Mouse (Mus musculus) gastrocnemius, adult 8-10 months (tissue): ENCODE data around the gene Fastkd3. TPM values are rescaled to one million over a fixed set of nuclear protein-coding genes. Genes with fewer than 3 reads are reported as not detected.
"Not testable (repeated sequence)": the region's sequence is repeated elsewhere in the genome, so short reads cannot be mapped to it uniquely, and the experiment has no call there.

Experiments
- DNase-seq, 2 experiments: peaks; one replicate each; pipeline ENCODE4 v3.0.0; 2022; ENCODE audit warnings: low spot score in 2 of 2
- total RNA-seq, 4 experiments: library from RNA; stranded (reverse); gene quantifications; 2 replicates each; pipeline ENCODE4 v1.2.4; 2022

The Fastkd3 gene
- total RNA-seq: 10 to 100 TPM in 3 of 4 experiments, 1 to 10 TPM in 1; 8.5 to 12.2 (median 10.8) TPM

DNA sequence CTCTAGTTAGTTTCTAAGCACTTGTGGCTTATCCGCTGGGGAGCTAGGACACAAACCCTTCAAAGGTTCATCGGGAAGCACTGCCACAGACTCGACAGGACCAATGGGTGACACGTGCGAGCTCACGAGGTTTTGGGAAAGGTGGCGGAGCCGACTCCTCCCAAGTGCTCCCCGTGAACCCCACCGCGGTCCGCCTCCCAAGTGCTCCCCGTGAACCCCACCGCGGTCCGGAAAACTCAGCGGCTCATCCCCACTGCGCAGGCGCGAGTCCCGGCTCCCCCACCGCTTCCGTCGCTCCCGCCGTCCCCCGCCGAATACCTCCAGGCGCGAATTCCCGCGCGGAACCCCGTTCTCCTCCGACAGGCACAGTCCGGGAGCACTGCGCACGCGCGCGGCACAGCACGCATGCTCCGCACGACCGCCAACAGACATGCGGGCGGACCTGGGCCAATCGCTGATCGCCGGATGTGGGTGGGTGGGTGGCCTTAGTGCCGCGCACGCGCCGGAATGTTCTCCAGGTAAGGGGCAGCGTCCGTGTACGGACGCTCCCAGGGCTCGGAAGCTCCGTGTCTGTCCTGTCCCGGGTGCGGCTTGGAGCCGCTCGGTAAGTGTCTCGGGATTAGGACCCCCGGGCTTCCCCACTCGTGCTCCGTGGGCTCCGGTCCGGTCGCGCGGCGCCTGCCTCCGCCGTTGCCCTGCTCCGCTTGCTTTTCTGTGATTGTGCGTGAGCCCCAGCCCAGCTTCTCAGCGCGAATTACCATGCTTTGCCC, at the start of gene Fastkd3, which contains the start of gene Mtrr:
Fastkd3 (plus strand) TSS at position 488 of the 770 bp plus-strand sequence.
Mtrr (minus strand) TSS at position 403 of the 770 bp plus-strand sequence.
- DNase-seq: peak; percentile 90 to 95

DNA sequence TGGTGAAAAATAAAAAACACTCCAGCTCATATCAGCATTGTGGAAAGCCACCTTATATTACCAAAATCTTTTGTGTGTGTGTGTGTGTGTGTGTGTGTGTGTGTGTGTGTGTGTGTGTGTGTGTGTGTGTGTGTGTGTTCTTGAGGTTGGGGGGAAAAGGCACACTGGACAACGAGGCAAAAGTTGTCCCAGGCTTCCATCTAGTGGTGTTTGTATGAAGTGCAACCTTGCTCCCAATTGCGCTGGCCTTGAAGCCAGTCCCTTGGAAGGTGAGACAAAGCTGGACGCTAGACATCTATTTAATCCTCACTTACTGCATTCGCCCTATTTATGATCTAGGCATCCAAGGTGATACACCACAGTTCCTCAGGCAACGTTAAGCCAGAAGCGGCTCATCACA, 28.6 kb upstream of the Fastkd3 start:
- DNase-seq: not testable (repeated sequence)

DNA sequence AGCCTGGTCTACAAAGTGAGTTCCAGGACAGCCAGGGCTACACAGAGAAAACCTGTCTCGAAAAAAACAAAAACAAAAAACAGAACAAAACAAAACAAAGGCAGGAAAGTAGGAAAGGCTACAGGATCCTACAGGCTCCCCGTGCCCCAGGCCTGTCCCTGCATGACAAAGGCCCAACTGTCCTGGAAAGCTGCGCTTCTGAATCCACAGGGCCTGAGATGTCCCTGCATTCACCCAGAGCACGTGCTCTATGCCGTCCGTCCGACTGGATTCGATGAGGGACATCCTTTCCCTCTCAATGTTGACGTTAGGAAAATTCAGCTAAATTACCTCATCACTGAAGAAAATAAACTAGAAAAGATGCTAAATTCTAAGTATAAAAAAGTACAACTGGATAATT, 13.9 kb upstream of the Fastkd3 start:
- no peak for DNase-seq

DNA sequence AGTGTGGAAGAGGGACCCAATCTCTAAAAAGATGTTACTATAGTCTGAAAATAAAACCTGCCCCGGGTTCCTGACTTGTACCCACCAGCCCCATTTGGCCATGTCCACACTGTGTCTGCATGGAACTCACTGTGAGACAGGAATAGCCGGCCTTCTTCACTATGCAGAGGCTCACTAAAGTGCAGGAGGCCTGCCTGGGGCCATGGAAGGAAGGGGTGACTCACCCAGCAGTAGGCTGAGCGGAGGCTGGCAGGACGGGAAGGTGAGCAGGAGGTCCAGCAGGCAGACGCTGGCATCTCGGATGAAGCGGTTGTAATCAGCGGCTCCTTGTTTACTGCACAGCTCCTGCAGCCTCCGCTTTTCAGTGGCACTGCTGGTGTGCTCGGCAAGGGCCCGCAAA, 13.5 kb upstream of the Fastkd3 start:
- DNase-seq: no peak

DNA sequence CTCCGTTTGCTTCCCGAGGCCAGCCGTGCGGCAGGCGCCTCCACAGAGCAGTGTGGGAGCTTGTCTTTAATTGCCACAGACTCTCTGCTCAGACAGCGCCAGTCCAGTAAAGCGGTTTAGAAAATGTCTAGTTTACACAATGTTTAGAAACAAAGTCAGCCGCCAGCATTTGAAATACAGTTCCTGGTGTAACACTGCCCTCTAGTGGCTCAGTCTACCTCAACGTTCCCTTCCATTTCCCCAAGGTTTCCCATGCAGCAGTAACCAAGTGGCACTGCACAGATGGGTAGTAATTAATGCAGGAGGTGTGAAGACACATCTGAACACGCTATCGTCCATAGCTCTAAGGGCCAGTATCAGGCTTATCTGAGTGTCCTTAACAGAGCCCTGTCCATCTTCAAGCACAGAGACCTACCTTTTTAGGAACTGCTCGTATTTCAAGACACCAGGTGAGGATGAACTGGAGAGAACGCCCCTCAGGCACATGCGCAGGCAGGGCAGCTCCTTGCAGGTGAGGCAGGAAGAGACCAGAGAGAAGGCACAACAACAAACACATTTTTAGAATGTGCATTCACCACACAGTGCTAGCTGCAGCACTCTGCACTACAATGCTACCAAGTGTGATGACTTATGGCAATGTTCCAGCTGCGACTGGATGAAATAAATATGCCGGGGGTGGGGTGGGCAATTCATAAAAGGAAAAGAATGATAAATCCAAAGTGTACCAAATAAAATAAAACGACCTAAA, 12.3 kb upstream of the Fastkd3 start:
- DNase-seq: no peak

DNA sequence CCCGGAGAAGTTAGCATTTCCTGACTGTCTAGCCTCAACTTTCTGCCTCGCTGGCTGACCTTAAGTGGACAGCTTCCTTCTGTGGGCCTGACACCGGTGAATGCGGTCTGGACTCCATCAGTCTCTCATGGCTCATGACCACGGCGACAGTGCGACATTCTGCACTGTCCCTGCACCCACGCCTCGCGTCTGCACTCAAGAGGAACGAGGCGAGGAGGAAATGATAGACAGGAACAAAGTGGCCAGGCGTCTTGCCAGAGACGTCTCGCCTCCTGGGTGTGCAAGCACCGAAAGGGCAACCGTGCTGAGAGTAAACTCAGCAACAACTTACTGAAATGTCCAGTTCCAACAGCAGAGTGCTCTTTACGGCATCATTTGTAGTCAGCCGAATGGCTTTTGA, 9.8 kb upstream of the Fastkd3 start:
- no peak for DNase-seq

DNA sequence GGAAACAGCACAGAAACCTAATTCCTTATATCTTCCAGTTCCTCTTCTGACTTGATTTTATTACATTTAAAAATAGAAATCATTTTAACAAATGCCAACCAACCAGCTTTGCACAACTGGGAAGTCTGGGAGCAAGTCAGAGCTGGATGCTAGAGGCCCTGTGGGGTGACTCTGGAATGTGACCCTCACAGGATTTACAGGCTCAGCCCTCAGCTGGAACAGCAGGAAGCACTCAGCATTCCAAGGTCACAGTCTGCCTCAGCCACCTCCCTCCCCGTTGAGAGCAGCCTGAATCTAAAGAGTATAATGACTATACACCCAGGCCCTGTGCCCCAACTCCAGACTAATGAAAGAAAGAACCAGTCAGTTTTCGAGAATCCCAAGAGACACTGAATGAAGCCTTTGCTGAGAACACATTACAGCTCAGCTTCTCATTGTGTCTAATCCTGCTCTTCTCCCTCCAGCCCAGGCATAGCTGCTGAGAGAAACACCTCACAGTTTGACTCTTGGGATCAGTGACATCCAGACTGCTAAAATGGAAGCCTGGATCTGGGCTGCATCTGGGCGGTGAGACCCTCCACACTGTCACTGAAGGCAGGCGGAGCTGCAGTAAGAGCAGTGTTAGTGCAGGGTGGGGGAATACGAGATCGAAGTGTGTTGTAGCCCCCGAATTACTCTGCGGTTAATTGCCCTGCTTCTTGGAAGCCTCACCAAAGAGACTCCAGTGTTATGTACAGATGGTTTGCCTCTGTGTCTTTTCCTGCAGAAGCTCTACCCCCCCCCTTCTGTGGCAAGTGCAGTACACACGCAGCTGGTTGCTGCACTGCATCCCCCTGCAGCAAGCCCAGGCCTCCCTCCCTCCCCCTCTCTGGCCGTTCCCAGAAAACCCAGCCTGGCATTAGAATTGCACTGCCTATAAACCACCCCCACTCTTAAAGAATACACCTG, 8.8 kb upstream of the Fastkd3 start:
- no peak for DNase-seq

DNA sequence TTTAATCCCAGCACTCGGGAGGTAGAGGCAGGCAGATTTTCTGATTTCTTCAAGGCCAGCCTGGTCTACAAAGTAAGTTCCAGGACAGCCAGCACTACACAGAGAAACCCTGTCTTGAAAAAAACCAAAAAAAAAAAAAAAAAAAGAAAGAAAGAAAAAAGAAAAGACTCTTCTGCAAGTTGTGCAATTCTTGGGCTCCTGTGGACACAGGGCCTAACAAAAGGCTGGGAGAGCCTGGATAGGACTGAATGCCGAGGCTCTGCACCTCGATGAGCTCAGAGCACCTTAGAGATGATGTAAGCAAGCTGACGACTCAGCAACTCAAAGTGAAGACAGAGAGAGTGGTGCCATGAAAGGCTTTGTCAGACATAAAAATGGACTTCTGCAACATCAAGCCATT, 7.6 kb upstream of the Fastkd3 start:
- DNase-seq: no peak

DNA sequence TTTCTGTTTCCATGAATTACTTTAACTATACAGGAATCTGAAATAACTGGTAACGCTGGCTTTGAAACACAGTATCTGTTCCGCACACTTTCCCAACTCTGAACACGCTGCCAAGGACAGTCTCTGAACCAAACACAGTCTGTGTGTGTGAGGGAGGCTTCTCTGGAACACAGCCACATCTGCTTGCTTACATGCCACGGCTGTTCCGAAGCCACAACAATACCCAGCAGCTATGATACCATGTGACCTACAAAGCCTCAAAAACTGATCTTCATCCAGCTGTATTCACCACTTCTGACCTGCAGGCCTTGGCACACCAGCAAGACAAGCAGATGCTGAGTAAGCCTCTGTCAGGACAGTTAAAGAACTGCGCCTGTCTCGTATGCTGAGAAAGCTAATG, 4.1 kb upstream of the Fastkd3 start:
- no peak for DNase-seq

DNA sequence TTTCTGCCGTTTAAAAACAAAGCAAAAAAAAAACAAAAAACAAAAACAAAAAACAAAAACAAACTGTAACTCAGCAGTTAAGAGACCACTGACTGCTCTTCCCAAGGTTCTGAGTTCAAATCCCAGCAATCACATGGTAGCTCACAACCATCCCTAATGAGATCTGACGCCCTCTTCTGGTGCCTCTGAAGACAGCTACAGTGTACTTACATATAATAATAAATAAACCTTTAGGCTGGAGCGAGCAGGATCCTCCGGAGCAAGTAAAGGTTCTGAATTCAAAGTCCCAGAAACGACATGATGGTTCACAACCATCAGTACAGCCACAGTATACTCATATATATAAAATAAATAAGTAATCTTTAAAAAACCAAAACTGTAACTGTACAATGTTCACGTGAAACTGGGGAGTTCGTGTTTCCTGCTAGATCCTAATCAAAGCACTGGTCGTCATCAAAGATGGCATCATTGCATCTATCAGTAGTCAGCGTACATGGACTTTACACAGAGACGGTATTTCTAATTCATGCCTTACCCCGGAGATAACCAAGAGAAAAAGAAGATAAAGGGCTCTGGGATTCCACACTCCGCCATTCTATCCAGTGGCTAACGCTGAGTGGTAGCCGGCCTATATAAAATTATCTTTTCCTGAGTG, 821 bp upstream of the Fastkd3 start:
- DNase-seq: no peak

DNA sequence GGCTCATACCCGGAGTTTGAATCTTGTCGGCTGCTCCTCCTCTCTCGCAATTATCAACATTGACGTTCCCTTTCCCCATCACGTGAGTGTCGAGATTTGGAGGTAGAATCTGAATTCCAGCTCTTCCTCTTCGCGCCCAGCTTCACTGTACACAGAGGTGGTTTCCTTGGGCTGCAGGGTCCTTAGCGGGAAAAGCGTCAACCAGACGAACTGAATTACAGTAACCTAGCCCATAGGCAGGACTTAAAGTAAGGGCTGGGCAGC, 415 bp downstream of the Fastkd3 start:
- no peak for DNase-seq

DNA sequence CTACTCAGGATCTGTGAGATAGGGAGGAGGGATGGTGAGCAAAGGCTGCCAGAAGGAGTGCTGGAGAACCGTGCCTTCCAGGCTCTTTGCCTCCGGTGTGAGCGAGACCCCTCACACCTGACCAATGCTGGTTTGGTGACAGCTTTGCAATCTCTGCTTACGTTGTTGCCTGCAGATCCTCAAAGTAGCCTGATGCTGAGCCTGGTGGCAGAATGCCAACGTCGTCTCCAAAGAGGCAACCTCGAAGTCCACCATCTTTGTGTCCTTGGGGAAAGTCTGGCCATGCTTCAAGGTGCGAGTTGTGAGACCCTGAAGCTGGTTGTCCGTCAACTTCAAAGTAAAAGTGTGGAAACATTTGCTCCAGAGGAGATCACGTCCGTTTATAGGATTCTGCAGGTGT, 1.9 kb downstream of the Fastkd3 start:
- no peak for DNase-seq

DNA sequence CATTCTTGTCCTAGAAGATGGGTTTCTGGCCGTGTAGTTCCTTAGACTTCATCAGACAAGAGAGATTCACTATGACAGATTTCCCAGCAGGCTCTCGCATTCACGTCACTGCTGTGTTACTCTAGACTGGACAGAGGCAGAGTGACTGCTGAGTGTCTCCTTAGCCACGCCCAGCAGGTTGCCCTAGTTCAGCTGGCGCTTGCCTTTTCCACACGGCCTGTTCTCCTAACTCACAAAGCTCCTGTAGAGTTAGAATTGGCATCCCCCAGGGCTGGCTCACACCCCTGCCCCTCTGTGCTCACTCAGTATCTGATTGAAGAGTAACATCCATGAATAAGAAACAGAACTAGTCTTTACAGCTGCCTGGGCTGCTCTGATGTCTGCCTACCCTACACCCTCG, 3.4 kb downstream of the Fastkd3 start:
- no peak for DNase-seq

DNA sequence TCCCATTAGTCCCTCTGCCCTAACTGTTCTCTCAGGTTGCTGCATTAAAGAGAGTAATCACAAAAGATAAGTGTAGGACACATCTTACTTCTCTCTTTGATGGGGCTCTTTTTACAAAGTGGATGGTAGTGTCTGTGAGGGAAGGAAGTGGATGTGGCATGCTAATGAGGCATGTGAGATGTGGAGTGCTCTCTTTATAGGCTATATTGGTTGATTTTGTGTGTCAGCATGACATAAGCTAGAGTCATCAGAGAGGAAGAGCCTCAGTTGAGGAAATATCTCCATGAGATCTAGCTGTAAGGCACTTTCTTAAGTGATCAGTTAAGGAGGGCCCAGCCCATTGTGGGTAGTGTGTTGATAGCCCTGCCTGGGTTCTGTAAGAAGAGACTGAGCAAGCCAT, 6.3 kb downstream of the Fastkd3 start:
- no peak for DNase-seq

DNA sequence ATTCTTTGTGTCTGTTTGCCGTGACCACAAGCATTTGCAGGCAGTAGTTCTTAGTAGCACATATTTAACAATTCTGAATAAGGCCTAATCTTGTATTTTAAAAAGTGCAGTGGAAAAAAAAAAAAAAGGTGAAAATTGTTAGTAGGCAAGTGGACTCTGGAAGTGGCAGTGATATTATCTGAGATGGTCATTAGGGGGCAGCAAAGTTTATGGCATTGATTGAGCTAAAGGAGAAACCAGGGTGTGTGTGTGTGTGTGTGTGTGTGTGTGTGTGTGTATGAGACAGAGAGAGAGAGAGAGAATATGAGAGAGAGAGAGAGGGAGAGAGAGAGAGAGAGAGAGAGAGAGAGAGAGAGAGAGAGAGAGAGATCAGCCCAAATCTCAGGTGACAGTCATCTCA, 11.8 kb downstream of the Fastkd3 start:
- no peak for DNase-seq

DNA sequence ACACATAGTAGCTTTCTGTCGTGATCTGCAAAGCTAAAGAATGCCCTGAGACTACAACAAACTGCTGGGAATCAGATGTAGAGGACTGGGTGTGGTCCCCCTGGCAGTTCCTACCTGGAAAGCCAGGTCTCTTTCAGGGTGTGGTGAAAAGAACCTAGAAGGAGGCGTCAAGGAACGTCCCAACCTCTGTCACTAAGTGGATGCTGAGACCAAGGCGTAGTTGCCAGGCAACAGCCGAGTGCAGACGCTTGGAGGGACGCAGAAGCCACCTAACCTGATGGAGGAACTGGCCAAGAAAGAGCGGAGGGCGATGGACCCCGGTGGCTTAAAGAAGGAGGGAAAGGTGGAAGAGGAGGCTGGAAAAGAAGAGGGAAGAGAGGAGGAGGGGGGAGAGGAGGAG, 15.2 kb downstream of the Fastkd3 start, which contains the start of gene 1700001L19Rik:
1700001L19Rik (plus strand) TSS at position 223 of the 400 bp plus-strand sequence.
- DNase-seq: no peak

DNA sequence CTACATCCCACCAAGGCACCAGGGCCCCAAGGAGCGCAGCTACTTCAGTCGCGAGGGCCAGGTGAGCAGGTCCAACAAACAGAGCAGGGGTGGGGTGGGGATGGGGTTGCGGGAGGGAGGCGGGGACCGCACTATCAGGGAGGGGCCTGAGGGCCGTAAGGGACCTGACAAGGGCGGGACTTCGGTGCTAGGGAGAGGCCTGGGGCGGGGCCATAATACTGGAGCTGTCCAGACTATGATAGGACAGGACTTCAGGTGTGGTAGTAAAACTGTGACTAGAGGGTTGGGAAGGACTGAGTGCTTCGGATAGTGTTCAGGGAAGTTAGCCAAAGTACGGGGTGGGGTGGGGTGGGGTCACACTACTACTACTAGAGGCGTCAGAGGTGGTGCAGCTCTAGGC, 15.6 kb downstream of the Fastkd3 start:
- no peak for DNase-seq

DNA sequence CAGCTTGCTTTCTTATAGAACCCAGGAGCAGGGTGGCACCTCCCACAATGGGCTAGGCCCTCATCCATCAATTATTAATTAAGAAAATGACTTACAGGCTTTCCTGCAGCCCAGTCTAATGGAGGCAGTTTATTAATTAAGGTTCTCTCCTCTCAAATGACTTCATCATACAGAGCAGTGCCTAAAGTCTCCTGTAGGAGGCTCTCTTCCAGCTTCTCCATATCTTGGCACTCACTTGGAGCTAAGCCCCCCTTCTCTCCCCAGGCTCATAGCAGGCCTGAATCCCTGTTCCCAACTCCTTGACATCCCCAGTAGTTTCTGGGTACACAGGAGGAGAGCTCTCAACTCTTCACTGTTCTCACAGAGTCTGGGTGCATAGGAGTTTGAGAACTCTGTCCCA, 16.9 kb downstream of the Fastkd3 start:
- DNase-seq: no peak

DNA sequence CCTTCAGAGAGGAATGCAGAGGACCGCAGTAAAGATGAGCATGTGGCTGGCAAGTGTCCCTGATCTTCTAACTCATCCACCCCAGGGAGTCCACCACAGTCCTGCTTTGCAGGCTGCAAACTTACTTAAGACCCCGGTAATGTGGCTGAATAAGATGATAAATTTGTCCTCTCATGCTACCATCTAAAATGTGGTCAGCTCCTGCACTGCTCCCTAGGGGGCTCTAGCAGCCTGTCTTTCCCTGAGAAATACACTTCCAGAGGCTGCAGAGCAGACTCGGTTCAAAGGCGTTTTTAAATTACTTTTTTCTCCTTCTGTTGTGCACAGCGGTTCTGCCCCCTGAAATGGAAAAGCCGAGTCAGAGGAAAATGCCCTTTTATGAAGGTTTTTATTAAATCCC, 19.1 kb downstream of the Fastkd3 start:
- DNase-seq: no peak

DNA sequence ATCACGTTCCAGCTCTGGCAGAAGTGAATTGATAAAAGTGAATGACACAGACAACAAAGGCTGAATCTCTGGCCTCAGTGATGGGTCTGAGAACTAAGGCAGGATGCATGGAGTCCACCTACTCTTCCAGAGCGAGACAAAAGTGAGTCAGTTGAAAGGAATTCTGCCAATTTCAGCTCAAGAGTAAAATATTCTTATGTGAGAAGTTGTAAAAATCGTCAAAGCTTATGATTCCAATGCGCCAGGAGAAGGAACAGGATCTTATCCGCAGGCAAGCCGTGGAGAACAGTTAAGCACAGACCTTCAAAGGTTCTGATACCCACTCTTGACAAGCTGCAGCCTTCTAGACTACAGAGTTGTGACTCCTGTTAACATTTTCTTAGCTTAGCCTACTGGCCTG, 21.1 kb downstream of the Fastkd3 start:
- no peak for DNase-seq

DNA sequence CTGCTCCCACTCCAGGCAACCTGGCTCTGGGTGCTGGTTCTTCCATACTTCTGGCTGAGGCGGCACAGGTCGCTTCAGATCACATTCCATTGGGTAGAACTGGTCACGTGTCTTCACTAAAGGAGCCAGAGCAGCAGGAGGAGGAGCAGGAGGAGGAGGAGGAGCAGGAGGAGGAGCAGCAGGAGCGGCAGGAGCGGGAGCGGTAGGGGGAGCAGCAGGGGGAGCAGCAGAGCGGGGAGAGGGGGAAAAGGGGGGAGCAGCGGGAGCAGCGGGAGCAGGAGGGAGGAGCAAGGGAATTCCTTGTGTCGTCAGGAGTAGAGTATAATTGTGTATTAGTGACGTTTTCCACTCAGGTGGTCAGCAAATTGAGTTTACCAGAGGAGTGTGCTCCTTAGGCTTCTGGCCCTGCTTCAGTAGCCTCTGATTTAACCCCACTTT, 23.7 kb downstream of the Fastkd3 start:
- DNase-seq: no peak
